Mouse (Mus musculus) 3134 (cell line): Measurements from ENCODE around the gene Ostm1.

ENCODE experiments used
- DNase-seq: peaks from one replicate; pipeline ENCODE4 v3.0.0-alpha.2; 2011; ENCODE audit warnings: low spot score; ENCODE audit not compliant: insufficient read length; ENCODE audit errors: extremely low read depth

Ostm1 gene

DNA sequence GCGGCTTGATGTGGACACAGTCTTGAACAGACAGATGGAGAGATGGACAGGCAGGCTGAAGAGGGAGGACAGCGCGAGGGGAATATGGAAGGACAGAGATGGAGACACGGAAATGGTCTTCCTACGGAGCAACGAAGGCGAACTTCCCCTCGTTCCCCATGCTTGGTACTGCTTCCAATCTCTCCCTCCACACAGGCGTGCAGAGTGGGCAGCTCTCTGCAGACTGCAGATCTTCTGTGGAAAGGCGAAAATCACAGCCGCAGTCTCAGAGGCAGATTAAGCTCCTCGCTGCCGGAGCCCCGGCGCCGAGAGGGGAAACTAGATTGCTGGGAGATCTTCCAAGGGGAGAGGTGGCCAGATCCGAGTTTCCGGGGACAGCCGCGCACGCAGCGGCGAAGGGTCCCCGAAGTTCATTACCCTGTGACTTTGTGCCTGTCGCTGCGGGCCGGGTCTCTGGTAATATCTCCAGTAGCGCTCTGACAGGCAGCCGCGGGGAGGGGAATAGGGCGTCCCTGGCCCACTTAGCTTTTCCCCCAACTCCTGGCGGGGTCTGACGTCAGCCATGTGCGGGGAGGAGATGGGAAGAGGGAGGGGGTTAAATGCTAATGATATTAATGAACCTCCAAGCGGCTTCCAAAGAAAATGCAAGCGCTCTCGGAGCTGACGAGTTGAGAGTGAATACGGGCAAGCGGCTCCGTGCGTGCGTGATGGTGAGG, at the start of gene Ostm1, which contains the start of gene Nr2e1:
Gene Ostm1 (plus strand): TSS at position 666 of the 716 bp plus-strand sequence.
Gene Nr2e1 (minus strand): TSS at position 476 of the 716 bp plus-strand sequence.
- no peak for DNase-seq

DNA sequence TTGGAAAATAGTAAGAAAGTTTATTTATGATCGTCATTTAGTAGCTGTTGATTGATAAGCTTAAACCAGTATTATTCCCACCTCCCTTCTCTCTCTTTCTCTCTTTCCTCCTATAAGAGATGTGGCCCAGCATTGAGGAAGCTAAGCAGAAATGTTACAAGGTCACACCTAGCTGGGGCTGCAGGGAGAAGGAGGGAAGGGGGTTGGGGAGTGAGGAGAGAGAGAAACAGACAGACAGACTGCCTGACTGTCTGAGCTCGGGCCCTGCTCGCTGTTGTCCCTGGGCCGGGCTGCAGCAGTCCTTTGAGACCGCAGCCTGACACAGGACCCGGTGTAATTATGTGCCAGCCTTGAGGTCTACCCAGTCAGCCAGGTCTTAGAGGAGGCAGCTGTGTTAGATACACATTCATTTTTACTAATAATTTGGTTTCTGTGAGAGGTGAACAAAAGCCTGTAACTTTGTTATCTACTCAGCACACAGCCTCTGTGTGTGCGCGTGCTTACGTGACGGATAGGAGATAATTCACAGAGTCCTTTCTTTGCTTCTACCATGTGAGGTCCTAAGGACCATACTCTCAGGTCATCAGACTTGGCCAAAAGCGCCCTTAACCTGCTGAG, 49.7 kb upstream of the Ostm1 start:
- no peak for DNase-seq

DNA sequence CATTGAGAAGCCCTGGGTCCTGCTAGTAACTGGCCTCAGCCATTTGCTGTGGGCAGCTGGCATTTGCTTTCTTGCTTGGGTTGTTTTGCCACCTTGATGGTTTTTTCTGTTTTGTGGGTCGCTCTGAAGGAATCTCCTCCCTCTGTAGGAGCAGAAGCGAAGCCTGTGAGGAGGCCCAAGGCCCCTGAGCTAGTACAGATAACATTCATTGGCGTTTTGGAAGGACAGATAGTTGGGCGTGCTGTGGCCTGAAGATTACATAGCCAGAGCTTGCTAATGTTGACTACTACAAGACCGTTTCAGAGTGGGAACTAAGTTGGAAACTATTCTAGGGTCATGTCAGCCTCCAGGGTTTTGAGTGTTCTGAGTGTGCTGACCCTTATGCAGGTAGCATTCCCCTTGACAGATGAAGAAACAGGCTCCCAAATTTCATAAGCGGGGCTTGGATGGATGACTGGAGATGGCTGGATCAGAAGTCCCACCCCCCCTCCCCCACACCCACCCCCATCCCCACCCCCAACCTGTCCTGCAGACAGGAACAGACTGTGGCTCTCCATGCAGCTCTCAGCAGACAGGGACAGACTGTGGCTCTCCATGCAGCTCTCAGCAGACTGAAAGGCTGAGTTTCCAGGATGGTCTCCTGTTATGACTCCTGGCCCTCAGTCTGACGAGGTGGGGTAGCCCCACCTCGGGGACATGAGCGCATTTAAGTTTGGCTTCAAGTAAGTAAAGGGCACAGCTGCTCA, 45.9 kb upstream of the Ostm1 start:
- no peak for DNase-seq

- DNase-seq: no peak
Measured at GRCm38 (mm10) chr10:42545707-42546503, 37.7 kb upstream of the Ostm1 start.

DNA sequence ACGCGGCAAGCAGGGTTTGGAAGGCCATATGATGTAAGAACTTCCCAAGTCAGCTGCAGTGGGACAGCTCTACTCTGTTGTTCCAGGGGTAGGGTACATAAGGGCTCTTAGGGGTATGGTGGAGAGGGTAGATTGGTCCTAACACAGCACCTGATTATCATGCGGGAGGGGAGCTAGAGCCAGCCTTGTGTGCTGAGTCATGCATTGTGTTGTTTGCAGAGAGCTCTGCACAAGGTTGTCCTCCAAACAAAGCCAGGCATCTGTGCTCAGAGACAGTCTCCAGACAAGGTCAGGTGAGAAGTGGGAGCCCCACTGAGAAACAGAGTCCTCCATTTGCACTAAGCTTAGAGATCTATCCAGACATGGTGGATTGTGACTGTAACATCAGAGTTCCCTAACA, 37.1 kb upstream of the Ostm1 start:
- no peak for DNase-seq

DNA sequence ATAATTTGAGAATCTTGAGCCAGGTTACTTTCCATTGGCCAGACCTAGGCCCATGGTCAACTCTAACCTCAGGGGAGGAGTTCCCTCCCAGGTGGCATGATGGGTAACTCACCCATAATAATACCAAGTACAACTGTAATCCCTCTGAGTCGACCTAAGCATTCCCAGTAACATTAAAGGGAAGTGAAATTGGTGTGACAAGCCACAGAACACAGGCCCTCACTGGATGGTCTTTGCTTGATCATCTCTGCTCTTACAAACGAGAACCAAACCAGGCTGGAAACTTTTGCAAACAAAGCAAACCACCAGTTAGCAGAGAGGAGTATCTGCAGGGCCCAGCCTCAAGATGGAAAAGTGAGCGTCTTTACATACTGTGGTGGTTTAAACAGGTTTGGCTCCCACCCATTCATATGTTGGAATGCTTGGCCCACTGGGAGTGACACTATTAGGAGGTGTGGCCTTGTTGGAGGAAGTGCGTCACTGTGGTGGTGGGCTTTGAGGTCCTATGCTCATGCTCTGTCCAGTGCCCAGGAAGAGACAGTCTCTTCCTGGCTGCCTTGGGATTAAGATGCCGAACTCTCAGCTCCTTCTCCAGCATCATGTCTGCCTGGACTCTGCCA, 23.9 kb upstream of the Ostm1 start:
- no peak for DNase-seq

DNA sequence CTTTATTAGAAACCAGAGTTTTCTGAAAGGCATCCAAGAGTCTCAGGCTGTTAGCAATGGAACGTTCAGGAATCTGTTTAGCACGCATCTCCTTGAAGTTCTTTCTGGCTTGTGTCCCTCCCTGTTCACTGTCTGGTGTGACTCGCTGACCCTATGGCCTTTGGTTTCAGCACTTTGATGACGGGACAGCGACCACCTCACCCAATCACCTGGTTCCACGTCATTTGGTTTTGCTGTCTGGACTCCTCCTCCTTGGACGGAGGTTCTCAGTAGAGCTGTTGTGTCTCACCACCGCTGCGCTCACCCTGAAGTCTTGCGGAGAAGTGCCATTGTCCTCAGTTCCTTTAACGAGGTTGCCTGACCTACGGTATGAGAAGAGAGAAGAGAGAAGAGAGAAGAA, 21.4 kb upstream of the Ostm1 start:
- no peak for DNase-seq

DNA sequence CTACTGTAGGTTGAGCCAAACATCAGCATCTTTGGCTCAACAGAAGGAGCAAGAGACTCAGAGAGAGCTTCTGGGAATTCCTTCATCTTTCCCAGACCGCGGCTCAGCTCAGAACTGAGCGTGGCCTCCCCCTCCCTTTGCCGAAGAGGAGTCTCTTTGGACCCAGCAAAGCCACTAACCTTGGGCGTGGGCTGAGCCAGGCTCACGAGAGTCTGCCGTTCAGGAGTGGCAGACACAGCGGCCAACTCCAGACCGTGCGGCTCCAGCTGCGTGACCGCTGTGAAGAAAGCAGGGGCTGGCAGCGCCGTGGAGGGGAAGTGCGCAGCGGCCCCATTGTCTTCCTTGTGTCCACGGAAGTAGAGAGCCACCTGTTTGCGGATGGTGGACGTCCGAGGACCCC, 11.1 kb upstream of the Ostm1 start:
- no peak for DNase-seq

GRCm38 (mm10) chr10:42572971-42573370, 10.7 kb upstream of the Ostm1 start:
- no peak for DNase-seq

DNA sequence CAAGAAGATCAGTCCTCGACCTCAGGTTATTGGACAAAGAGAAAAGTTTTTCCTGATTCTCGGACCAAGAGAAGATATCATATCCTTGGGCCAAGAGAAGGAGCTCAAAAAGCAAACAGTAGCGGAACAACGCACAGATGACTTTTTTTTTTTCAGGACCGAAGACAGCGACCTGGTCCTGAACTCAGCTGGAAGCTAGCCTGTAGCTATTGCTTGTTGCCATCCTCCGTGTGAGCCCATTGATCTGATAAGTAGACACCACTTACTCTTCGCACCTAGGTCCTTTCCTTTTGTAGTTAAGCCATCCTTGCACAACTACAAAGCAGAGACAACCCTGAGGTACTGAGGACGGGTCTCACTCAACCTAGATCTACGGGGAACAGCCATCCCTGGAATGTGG, 9.0 kb upstream of the Ostm1 start:
- no peak for DNase-seq

DNA sequence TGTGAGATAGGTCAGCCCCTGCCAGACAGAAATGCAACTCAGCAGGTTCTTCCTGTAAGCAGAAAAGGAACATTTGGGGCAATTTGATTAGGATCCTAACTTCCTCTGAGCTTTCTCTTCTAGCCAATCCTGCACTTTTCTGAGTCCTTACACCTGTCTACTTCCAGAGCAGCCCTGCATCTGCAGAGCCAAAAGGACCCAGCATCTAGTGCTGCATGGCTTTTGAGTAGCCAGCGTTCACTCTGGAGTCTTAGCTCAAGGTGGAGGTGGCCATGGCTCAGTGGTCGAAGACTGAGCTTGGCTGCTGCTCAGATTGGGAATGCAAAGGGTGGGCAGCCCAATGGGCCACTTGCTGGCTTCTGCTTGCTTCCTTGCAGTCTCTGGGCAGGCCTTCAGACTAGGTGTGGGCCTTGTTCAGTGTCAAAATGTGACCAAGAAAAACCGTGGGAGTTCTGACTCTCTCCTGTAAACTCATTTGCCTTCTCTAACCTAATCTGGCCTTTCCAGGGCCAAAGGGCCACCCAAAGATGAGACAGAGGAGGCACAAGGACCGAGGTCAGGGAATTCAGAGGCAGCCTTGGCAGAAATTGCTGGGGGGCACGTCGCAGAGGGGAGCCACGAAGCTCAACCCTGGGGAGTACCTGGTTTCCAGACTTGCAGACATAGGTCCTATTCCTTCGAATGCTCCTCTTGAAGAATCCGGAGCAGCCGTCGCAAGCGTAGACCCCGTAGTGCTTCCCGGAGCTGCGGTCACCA, 5.9 kb upstream of the Ostm1 start:
- DNase-seq: no peak

GRCm38 (mm10) chr10:42578281-42578675, 5.3 kb upstream of the Ostm1 start:
- no peak for DNase-seq

GRCm38 (mm10) chr10:42578698-42579474, 4.7 kb upstream of the Ostm1 start:
- no peak for DNase-seq

- DNase-seq: no peak
Measured at GRCm38 (mm10) chr10:42579475-42580130, 4.0 kb upstream of the Ostm1 start.

- DNase-seq: no peak
Measured at GRCm38 (mm10) chr10:42580131-42580950, 3.3 kb upstream of the Ostm1 start.

GRCm38 (mm10) chr10:42580951-42581277, 2.7 kb upstream of the Ostm1 start:
- DNase-seq: no peak

- no peak for DNase-seq
Measured at GRCm38 (mm10) chr10:42581694-42582565, 1.7 kb upstream of the Ostm1 start.
